Mouse (Mus musculus) hindlimb bud, embryonic 11.5 days (tissue): ENCODE results near the gene Sec24a.
A peak's percentile ranks its signal among the peaks of the same experiment; 100 is the strongest.
"Not testable (repeated sequence)": the region's sequence is repeated elsewhere in the genome, so short reads cannot be mapped to it uniquely, and the experiment has no call there.

Source experiments
- DNase-seq: peaks from one replicate; pipeline ENCODE4 v3.0.0-alpha.2; 2012; ENCODE audit warnings: low read depth, low spot score; ENCODE audit errors: extremely low spot score

Gene Sec24a

GRCm38 (mm10) chr11:51759941-51760657 is 3.3 kb downstream of the Sec24a start:
- DNase-seq = no peak

DNA sequence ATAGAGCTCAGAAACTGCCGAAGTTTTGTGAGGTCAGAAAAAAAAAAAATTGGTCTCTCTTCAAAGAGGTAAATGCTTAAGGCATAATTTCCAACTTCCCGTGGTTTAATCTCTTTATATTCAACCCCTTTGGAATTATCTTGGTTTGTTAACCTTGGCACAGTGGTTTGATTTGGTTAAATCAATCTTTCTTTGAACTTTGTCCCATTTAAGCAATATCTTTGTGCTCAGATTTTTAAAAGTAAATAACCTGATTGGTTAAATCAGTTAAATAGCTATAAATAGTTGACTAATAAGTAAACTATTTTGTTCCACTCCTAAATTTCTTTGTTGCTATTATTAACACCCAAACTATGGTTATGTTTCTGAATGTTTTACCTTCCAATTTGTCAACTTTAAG is 4.2 kb downstream of the Sec24a start:
- DNase-seq = no peak

DNA sequence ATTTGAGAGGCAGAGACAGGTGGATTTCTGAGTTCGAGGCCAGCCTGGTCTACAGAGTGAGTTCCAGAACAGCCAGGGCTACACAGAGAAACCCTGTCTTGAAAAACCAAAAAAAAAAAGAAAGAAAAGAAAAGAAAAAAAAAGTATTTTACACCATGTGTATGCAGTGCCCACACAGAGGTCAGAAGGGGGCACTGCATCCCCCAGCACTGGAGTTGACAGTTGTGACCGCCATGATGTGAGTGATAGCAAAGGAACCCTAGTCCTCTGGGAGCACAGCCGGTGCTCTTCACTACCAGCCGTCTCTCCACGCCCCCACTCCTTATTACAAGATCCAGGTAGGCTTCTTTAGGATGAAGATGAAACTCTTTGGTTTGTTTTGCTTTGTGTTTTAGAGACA is 5.2 kb downstream of the Sec24a start:
- not testable (repeated sequence) for DNase-seq

GRCm38 (mm10) chr11:51757625-51758024 is 5.8 kb downstream of the Sec24a start:
- no peak for DNase-seq

GRCm38 (mm10) chr11:51757023-51757422 is 6.4 kb downstream of the Sec24a start:
- no peak for DNase-seq

DNA sequence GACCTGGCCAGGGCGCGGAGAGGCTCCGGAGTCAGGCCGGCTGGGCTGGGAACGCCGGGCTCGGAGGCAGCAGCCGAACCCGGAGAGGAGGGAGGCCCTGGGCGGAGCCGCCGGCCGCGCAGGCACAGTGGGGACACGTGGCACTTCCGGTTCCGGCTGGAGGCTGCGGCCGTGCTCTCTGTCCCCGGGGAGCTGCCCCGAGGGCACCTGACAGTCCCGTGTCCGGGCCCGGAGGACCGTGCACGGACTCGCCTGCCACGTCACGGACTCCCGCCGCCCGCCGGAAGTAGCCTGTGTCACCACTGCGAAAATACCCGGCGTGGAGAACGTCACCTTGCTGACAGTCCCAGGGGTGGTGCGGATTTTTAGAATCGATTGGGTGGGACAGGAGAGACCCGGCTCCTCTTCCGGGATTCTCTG is 7.1 kb downstream of the Sec24a start:
- peak; percentile 52 for DNase-seq

GRCm38 (mm10) chr11:51755621-51756311 is 7.7 kb downstream of the Sec24a start:
- DNase-seq = no peak

DNA sequence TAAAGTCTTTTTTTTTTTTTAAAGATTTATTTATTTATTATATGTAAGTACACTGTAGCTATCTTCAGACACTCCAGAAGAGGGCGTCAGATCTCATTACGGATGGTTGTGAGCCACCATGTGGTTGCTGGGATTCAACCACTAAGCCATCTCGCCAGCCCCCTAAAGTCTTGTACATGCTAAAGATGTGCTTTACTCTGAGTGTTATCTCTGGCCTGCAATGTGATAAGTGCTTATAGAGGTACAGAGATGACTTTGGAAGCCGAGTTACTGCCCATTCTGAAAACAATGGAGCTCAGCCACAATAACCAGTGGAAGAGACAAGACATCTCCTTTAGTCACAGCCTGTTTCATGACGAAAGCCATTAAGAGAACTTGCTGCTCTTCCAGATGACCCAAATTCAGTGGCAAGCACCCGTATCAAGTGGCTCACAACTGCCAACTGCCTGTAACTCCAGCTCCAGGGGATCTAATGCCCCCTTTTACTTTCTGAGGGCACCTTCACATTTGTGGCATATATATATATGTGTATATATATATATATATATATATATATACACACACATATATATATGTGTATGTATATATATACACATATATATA is 11.7 kb downstream of the Sec24a start:
- DNase-seq = not testable (repeated sequence)

GRCm38 (mm10) chr11:51746096-51746495 is 17.3 kb downstream of the Sec24a start:
- DNase-seq = no peak

GRCm38 (mm10) chr11:51740701-51741100 is 22.7 kb downstream of the Sec24a start:
- no peak for DNase-seq

DNA sequence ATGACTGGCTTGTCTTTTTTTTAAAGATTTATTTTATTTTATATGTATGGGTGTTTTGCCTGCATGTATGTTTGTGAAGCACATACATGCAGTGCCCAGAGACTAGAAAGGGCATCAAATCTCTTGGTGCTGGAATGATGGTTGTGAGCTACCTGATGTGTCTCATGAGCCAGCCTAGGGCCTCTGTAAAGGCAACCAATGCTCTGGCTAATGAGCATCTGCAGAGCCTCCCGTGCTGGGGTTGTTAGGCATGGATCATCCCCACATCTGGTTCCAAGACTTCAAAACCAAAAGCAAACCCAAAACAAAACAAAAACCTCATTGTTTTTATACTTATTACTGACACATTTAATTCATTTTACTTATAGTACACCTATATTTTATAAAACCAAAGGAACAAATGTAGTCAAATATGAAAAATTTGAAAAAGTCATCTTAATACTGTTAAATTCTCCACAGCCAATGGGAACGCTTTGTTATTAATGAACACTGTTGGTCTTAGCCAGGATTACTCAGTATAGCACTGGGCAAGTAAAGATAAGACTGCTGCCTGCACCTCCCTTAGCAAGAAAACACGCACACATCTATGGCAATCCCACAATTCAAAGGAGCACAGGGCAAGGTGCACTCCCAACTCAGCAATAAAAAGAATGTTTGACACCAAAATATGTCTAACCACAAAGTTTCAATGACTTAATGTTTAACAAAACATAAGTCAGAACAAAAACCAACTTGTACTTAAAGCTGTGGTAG is 24.6 kb downstream of the Sec24a start:
- DNase-seq = no peak

- DNase-seq = not testable (repeated sequence)
Observed at GRCm38 (mm10) chr11:51734218-51734617, 29.2 kb downstream of the Sec24a start.

- no peak for DNase-seq
Observed at GRCm38 (mm10) chr11:51732883-51733282, 30.6 kb downstream of the Sec24a start.

DNA sequence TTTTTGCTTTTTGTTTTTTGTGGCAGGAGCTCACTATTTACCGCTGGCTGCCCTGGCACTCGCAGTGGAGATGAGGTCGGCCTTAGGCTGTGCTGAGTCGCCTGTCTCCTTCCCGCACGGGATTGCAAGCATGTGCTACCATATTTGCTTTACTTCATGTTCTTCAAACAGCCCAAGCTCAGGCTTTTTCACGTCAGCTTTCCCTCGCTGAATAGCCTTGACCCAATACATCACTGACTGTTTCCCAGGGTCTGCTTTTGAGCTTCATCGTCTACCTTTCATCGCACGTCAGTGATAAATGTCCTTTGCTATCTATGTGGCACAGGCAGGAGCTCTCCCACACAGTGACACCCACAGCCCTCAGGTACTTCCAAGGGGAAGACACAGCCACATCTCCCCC is 42.4 kb downstream of the Sec24a start:
- no peak for DNase-seq

DNA sequence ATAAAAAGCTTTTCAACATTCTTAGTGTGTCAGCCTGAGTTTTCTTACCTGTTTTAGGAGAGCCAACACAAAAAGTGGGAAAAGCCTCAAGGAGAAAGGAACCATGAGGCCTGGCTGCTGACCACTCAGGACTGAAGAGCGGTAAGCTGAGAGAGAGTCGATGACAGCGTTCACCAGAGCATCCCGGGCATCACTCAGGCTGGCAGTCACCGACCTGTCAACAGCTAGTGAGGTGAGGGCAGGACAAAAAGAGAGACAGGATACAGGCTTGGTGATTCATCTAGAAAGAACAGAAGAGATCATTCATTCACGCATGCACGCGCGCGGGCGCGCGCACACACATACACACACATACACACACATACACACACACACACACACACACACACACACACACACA is 56.4 kb downstream of the Sec24a start:
- no peak for DNase-seq

- DNase-seq = no peak
Observed at GRCm38 (mm10) chr11:51706451-51706850, 57.0 kb downstream of the Sec24a start.

- DNase-seq = no peak
Observed at GRCm38 (mm10) chr11:51703379-51703998, 59.9 kb downstream of the Sec24a start.

DNA sequence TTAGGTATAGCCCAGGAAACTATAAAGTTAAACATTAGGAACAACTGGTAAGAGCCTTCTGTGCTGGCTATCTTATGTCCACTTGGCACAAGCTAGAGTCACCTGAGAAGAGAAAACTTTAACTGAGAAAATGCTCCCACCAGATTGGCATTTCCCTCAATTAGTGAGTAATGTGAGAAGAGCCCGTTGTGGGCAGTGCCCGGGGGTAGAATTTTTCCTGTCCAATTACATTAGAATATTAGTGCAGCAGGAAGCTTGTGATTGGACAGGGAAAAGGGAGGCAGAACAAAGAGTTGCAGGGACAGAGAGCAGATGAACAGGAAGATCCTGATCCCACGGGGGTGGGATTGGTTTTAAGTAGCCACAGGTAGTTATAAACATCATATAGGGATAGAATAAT is 60.6 kb downstream of the Sec24a start:
- DNase-seq = no peak

DNA sequence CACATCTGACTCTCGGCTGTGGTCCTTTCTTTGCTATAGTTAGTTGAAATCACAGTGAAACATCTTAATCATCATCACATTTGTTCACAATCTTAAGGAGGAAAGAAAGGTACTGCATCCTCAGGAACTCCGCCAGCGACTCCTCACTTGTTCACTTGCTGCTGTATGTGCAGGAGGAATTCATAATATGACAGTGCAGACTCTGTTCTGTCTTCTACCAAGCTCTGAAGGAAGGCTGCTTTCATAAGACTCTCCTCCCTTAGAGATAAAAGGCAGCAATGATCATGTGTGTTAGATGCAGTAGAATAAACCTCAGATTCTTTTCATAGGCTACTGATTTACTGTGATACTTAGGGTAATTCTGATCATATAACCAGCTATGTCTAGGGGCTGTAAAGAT is 68.5 kb downstream of the Sec24a start:
- DNase-seq = no peak

DNA sequence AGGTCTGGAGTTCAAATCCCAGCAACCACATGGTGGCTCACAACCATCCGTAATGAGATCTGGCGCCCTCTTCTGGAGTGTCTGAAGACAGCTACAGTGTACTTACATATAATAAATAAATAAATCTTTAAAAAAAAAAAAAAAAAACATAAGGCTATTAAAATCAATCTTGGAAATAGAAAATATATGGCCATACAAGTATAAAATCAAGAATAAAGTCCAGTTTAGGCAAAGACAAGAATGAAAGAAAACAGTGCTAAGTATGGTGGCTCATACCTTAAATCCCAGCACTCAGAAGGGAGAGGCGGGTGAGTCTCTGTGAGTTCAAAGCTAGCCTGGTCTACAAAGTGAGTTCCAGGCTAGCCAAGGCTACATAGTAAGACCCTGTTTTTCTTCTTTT is 72.8 kb downstream of the Sec24a start:
- not testable (repeated sequence) for DNase-seq

- no peak for DNase-seq
Observed at GRCm38 (mm10) chr11:51689343-51689742, 74.1 kb downstream of the Sec24a start.
